Mouse (Mus musculus) heart, embryonic 10.5 days (tissue): ENCODE results near the gene St6galnac6. TPM values are rescaled to one million over a fixed set of nuclear protein-coding genes. Genes with fewer than 3 reads are reported as not detected.

ENCODE experiments used
- DNase-seq: peaks from one replicate; pipeline ENCODE4 v3.0.0-alpha.2; 2017; ENCODE audit warnings: low spot score
- H3K27ac ChIP-seq: fragments of 300-500 bp; sonication (generic); 2 replicates; pipeline ENCODE4 v1.5.1; 2016; ENCODE audit warnings: mild to moderate bottlenecking
- H3K27me3 ChIP-seq: fragments of 300-500 bp; sonication (generic); 2 replicates; pipeline ENCODE4 v1.6.1; 2016; ENCODE audit warnings: mild to moderate bottlenecking; ENCODE audit not compliant: poor library complexity, insufficient read depth, severe bottlenecking
- H3K36me3 ChIP-seq: fragments of 300-500 bp; sonication (generic); 2 replicates; pipeline ENCODE4 v1.6.1; 2016; ENCODE audit warnings: mild to moderate bottlenecking, moderate library complexity
- H3K4me1 ChIP-seq: fragments of 300-500 bp; sonication (generic); 2 replicates; pipeline ENCODE4 v1.6.1; 2016; ENCODE audit warnings: mild to moderate bottlenecking
- H3K4me3 ChIP-seq: fragments of 300-500 bp; sonication (generic); 2 replicates; pipeline ENCODE4 v1.5.1; 2016; ENCODE audit warnings: mild to moderate bottlenecking, moderate library complexity
- H3K9me3 ChIP-seq: fragments of 300-500 bp; sonication (generic); 2 replicates; pipeline ENCODE4 v1.6.1; 2016; ENCODE audit warnings: mild to moderate bottlenecking, moderate library complexity
- WGBS: fragments of 180-500 bp; shearing (Covaris S2); methylation state at CpG from one replicate; pipeline ENCODE4 v1.1.7; 2016; 5-methylcytosine and 5-hydroxymethylcytosine counted together
- microRNA counts: library from miRNA; unstranded; fragments of <30 nt; microRNA quantifications from one replicate; lab custom pipeline; 2017
- microRNA-seq: library from miRNA; unstranded; fragments of <30 nt; microRNA quantifications from one replicate; pipeline ENCODE4, GENCODE M21; 2017
- polyA plus RNA-seq: library from polyadenylated mRNA; unstranded; fragments of >200 nt; fragmentation: Nextera tagmentation; extraction: Ambion mirVana; gene quantifications from 2 replicates; pipeline ENCODE4 v1.2.1, GENCODE M21; 2016

Gene St6galnac6
- polyA plus RNA-seq, 1 experiment from 2014 or later = 25.1 TPM

- peak overlapping the region; percentile 19; the same call in 1 of the 2 replicates for H3K27ac ChIP-seq
- peaks cover 49% of the 10 kb centered on the region for H3K4me1 ChIP-seq
- no peaks in the 10 kb centered on the region for H3K27me3 ChIP-seq
- no peak overlapping the region for H3K4me3 ChIP-seq
- DNase-seq = no peak
- 80% methylated on average over 2 of the region's 2 CpGs for WGBS
- peaks cover 13% of the 10 kb centered on the region for H3K36me3 ChIP-seq
- no peaks in the 10 kb centered on the region for H3K9me3 ChIP-seq
Observed at GRCm38 (mm10) chr2:32658873-32659272, 59.4 kb downstream of the St6galnac6 start.

GRCm38 (mm10) chr2:32661509-32662107 is 62.1 kb downstream of the St6galnac6 start:
- H3K27ac ChIP-seq = peak overlapping the region; percentile 88

GRCm38 (mm10) chr2:32662291-32662690 is 62.8 kb downstream of the St6galnac6 start:
- no peaks in the 10 kb centered on the region for H3K9me3 ChIP-seq
- H3K27ac ChIP-seq = peak overlapping the region; percentile 88
- H3K36me3 ChIP-seq = peaks cover 12% of the 10 kb centered on the region
- no peak overlapping the region for H3K4me3 ChIP-seq
- H3K27me3 ChIP-seq = no peaks in the 10 kb centered on the region
- no peak for DNase-seq
- WGBS = 55% methylated on average over 5 of the region's 5 CpGs
- peaks cover 42% of the 10 kb centered on the region for H3K4me1 ChIP-seq

More at GRCm38 (mm10) chr2:32661509-32662107, 62.1 kb downstream of the St6galnac6 start:
- Histone ChIP-seq H3K4me1 (peaks cover 43% of the 10 kb centered on the region), H3K4me3 (no peak overlapping the region), H3K9me3 (no peaks in the 10 kb centered on the region), H3K27me3 (no peaks in the 10 kb centered on the region), H3K36me3 (peaks cover 13% of the 10 kb centered on the region)
- peak; percentile 87 for DNase-seq
- 14% methylated on average over 7 of the region's 7 CpGs for WGBS

GRCm38 (mm10) chr2:32665345-32665744 is 65.8 kb downstream of the St6galnac6 start:
- Histone ChIP-seq H3K27ac (peak overlapping the region; percentile 59), H3K4me3 (no peak overlapping the region), H3K36me3 (peaks cover 13% of the 10 kb centered on the region), H3K27me3 (no peaks in the 10 kb centered on the region), H3K4me1 (peaks cover 46% of the 10 kb centered on the region), H3K9me3 (no peaks in the 10 kb centered on the region)
- DNase-seq = no peak
- WGBS = 70% methylated on average over 8 of the region's 8 CpGs

GRCm38 (mm10) chr2:32665853-32666252 is 66.3 kb downstream of the St6galnac6 start:
- Histone ChIP-seq H3K27me3 (no peaks in the 10 kb centered on the region), H3K4me3 (no peak overlapping the region), H3K27ac (peak overlapping the region; percentile 59), H3K9me3 (no peaks in the 10 kb centered on the region), H3K4me1 (peaks cover 46% of the 10 kb centered on the region), H3K36me3 (peaks cover 14% of the 10 kb centered on the region)
- 69% methylated on average over 6 of the region's 6 CpGs for WGBS
- DNase-seq = no peak

GRCm38 (mm10) chr2:32667775-32668174 is 68.3 kb downstream of the St6galnac6 start:
- DNase-seq = peak; percentile 86
- no peaks in the 10 kb centered on the region for H3K27me3 ChIP-seq
- no peak overlapping the region for H3K4me3 ChIP-seq
- peaks cover 44% of the 10 kb centered on the region for H3K4me1 ChIP-seq
- peak overlapping the region; percentile 83 for H3K27ac ChIP-seq
- 27% methylated on average over 11 of the region's 11 CpGs for WGBS
- H3K36me3 ChIP-seq = peaks cover 23% of the 10 kb centered on the region
- no peaks in the 10 kb centered on the region for H3K9me3 ChIP-seq

GRCm38 (mm10) chr2:32668176-32668575 is 68.7 kb downstream of the St6galnac6 start:
- Histone ChIP-seq H3K27ac (peak overlapping the region; percentile 83), H3K4me3 (no peak overlapping the region), H3K27me3 (no peaks in the 10 kb centered on the region), H3K9me3 (no peaks in the 10 kb centered on the region), H3K4me1 (peaks cover 48% of the 10 kb centered on the region), H3K36me3 (peaks cover 27% of the 10 kb centered on the region)
- DNase-seq = no peak
- 81% methylated on average over 7 of the region's 7 CpGs for WGBS

GRCm38 (mm10) chr2:32669876-32670275 is 70.4 kb downstream of the St6galnac6 start:
- DNase-seq = no peak
- Histone ChIP-seq H3K4me1 (peaks cover 50% of the 10 kb centered on the region), H3K9me3 (no peaks in the 10 kb centered on the region), H3K4me3 (no peak overlapping the region), H3K36me3 (peaks cover 43% of the 10 kb centered on the region), H3K27me3 (no peaks in the 10 kb centered on the region), H3K27ac (no peak overlapping the region)
- WGBS = 57% methylated on average over 3 of the region's 3 CpGs

MicroRNA genes within 50 kb of the gene (microRNA counts, 519-probe panel; counts per million panel counts)
- microRNA mmu-miR-1954 (lab: Ali Mortazavi, UCI) = not detected

Small RNA genes within 50 kb of the gene (microRNA-seq; reads per million reads assigned to microRNA genes)
- gene Mir1954 = not detected

Other genes with a start within 250 kb of the St6galnac6 start
- gene Ciz1, start 247.4 kb upstream of the St6galnac6 start, polyA plus RNA-seq = 41.0 and 48.0 TPM in 2 replicates
- gene Dnm1, start 246.4 kb upstream of the St6galnac6 start, polyA plus RNA-seq = 4.3 and 9.4 TPM in 2 replicates
- gene 1110008P14Rik, start 217.8 kb upstream of the St6galnac6 start, polyA plus RNA-seq = 41.2 and 50.5 TPM in 2 replicates
- not detected in 2 replicates for gene Lcn2, start 211.5 kb upstream of the St6galnac6 start, polyA plus RNA-seq
- gene Ptges2, start 203.8 kb upstream of the St6galnac6 start, polyA plus RNA-seq = 34.4 and 46.6 TPM in 2 replicates
- 5.4 and 5.5 TPM in 2 replicates for gene Naif1, start 149.3 kb upstream of the St6galnac6 start, polyA plus RNA-seq
- 17.0 and 17.3 TPM in 2 replicates for gene Slc25a25, start 148.3 kb upstream of the St6galnac6 start, polyA plus RNA-seq
- gene Fam102a, start 64.4 kb upstream of the St6galnac6 start, polyA plus RNA-seq = 5.9 and 8.3 TPM in 2 replicates
- 87.4 and 92.5 TPM in 2 replicates for gene Dpm2, start 28.9 kb upstream of the St6galnac6 start, polyA plus RNA-seq
- 0.43 and 1.1 TPM in 2 replicates for gene Pip5kl1, start 24.9 kb upstream of the St6galnac6 start, polyA plus RNA-seq
- 0.09 and 0.15 TPM in 2 replicates for gene 9430097D07Rik, start 24.0 kb upstream of the St6galnac6 start, polyA plus RNA-seq
- gene St6galnac4, start 12.6 kb upstream of the St6galnac6 start, polyA plus RNA-seq = 39.8 and 49.0 TPM in 2 replicates
- 179 and 305 TPM in 2 replicates for gene Ak1, start 22.0 kb downstream of the St6galnac6 start, polyA plus RNA-seq
- gene Eng, start 46.9 kb downstream of the St6galnac6 start, polyA plus RNA-seq = 87.1 and 149 TPM in 2 replicates
- 24.7 and 34.8 TPM in 2 replicates for gene Fpgs, start 104.4 kb downstream of the St6galnac6 start, polyA plus RNA-seq
- gene Cdk9, start 113.4 kb downstream of the St6galnac6 start, polyA plus RNA-seq = 89.1 and 115 TPM in 2 replicates
- 34.8 and 35.4 TPM in 2 replicates for gene Sh2d3c, start 121.3 kb downstream of the St6galnac6 start, polyA plus RNA-seq
- gene 6330409D20Rik, start 141.3 kb downstream of the St6galnac6 start, polyA plus RNA-seq = 0.28 TPM in 1 of 2 replicates, not detected in the other
- gene Tor2a, start 157.5 kb downstream of the St6galnac6 start, polyA plus RNA-seq = 46.2 and 57.2 TPM in 2 replicates
- gene Ttc16, start 175.9 kb downstream of the St6galnac6 start, polyA plus RNA-seq = 0.29 and 0.52 TPM in 2 replicates
- gene Ptrh1, start 176.1 kb downstream of the St6galnac6 start, polyA plus RNA-seq = 5.1 and 5.6 TPM in 2 replicates
- gene Cfap157, start 184.7 kb downstream of the St6galnac6 start, polyA plus RNA-seq = 0.78 and 1.2 TPM in 2 replicates
- 19.1 and 21.6 TPM in 2 replicates for gene Stxbp1, start 247.5 kb downstream of the St6galnac6 start, polyA plus RNA-seq